Mouse (Mus musculus) erythroblast, adult 5-6 weeks (primary cell): ENCODE results near the gene Tsks. TPM values are rescaled to one million over a fixed set of nuclear protein-coding genes. Genes with fewer than 3 reads are reported as not detected.

ENCODE experiments used
- ATAC-seq: replicated peaks from 2 replicates; pipeline ENCODE4 v1.8.0; 2016; ENCODE audit warnings: moderate number of reproducible peaks, mild to moderate bottlenecking, moderate TSS enrichment, inconsistent platforms; ENCODE audit not compliant: poor library complexity, low FRiP score, severe bottlenecking
- total RNA-seq, 2 experiments: library from RNA; stranded (forward) in 1 of 2; stranded (reverse) in 1 of 2; fragments of 150-400 nt in 1 of 2; fragments of 200-764, 138-1000 nt in 1 of 2; gene quantifications; 2 replicates each; pipeline versions ENCODE4 v1.2.3 to v1.2.4; 2015 to 2017; ENCODE audit warnings: low replicate concordance in 2 of 2

Gene Tsks
- total RNA-seq, 2 experiments from 2014 or later = not detected

DNA sequence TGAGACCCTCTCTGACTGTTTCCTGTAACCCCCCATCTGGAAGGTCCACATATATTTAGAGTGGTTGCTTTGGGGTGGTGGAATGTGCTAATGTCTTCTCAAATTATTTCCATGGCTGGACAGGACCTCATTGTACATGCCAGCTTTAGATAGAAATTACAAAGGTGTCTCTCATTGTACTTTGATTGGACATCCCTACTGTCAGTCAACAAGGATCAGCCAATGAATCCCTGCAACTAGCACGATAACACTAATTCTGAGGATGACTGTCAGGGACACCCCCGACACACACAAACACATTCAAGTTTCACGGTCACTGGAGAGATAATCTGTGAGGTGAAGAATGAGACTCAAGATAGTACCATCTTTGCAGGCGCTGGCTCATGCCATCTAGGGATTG lies 4.3 kb upstream of the Tsks start:
- ATAC-seq = no peak

DNA sequence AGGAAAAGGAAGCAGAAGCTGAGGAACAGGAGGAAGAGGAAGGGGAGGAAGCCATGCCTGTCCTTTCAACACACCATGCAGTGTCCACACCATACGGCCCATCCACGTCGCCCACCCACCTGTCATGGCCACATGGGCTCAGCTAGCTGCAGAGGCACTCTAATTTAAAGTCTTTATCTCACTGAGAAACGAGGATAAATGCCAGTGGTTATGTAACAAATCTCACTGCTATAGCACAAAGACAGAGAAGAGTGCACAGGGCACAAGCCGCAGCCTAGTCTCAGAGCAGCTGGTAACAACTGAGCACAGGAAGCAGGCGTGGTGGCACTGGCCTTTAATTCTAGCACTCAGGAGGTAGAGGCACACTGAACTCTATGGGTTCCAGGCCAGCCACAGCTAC lies 6.9 kb downstream of the Tsks start:
- no peak for ATAC-seq

GRCm38 (mm10) chr7:44951960-44952359 lies 9.0 kb downstream of the Tsks start:
- peak; percentile 85 for ATAC-seq

GRCm38 (mm10) chr7:44952611-44953306 lies 9.8 kb downstream of the Tsks start:
- ATAC-seq = peak; percentile 82

GRCm38 (mm10) chr7:44953561-44953960 lies 10.6 kb downstream of the Tsks start:
- no peak for ATAC-seq

- ATAC-seq = no peak
Observed at GRCm38 (mm10) chr7:44954091-44954885, 11.3 kb downstream of the Tsks start.

- no peak for ATAC-seq
Observed at GRCm38 (mm10) chr7:44955628-44956027, 12.6 kb downstream of the Tsks start.

DNA sequence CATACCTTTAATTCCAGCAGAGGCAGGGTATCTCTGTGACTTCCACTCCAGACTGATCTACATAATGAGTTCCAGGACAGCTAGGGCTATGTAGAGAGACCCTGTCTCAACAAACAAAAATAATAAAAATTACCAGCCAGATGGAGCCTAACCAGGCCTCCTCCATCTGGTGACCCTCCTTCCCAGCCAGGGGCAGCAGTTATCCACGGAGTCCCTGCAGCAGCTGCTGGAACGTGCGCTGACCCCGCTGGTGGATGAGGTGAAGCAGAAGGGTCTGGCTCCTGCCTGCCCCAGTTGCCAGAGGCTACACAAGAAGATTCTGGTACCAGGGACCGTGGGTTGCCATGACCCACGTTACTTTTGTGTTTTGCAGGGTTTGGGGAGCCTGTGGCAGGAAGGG lies 13.3 kb downstream of the Tsks start:
- ATAC-seq = no peak

DNA sequence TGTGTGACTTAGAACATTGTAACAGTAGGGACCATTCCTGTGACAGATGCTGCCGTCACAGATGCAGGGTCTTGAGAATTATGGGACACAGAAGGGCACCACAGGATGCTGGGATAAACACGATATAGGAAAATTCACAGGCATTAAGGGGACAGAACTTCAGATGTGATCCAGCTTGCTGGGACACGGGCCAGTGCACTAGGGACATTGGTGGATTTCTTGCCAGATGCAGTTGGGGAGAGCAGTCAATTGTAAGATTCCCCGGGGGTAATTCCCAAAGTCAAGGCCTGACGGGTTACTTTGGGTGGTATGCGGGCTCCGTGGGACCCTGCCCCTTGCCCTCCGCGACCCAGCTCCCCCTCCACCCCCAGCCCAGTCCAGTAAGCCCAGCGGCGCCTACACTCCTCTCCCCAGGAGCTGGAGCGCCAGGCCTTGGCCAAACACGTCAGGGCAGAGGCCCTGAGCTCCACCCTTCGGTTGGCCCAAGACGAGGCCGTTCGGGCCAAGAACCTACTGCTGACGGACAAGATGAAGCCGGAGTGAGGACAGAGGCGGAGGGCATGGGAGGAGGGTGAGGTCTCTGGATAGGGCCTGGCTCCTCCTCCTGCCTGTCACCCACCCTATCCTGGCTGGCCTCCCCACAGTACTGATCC lies 14.3 kb downstream of the Tsks start:
- no peak for ATAC-seq

GRCm38 (mm10) chr7:44958208-44958607 lies 15.2 kb downstream of the Tsks start:
- no peak; the same call in 1 of the 2 replicates for ATAC-seq

DNA sequence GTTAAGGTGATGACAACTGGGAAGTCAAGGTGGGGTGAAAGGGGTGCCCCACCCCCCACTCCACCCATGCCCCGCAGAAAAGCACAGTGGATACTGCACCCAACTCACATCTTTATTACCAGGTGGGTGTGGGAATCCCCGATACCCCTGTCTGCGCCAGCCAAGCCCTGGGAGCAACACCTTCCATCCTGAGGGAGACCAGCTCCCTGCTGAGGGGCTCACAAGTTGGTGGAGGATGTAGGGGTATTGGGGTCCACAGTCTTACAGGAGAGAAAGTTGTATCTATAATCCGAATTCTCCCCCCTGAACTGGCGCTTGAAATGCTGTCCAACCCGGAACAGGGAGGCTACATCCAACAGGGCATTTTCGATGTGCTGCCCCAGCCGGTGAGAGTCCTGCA lies 16.3 kb downstream of the Tsks start:
- no peak for ATAC-seq

GRCm38 (mm10) chr7:44959874-44960511 lies 17.0 kb downstream of the Tsks start:
- no peak for ATAC-seq

GRCm38 (mm10) chr7:44960512-44960910 lies 17.5 kb downstream of the Tsks start:
- ATAC-seq = no peak

- no peak for ATAC-seq
Observed at GRCm38 (mm10) chr7:44962337-44962736, 19.3 kb downstream of the Tsks start.

DNA sequence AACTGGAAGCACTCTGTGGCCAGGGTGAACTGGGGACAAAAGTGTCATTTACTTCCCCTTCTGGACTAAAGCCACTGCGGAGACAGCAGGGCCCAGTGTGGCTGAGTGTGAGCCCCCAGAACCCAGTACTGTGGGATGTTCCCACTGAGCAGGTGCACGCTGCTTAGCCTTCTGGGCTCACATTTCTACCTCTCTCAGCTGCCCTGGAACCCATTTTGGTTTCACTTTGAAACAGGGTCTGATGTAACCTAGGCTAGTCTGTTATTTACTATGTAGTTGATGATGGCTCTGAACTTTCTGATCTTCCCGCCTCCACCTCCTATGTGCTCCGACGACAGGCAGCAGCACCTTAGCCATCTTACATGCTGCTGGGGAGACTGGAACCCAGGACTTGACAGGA lies 19.8 kb downstream of the Tsks start:
- no peak for ATAC-seq

DNA sequence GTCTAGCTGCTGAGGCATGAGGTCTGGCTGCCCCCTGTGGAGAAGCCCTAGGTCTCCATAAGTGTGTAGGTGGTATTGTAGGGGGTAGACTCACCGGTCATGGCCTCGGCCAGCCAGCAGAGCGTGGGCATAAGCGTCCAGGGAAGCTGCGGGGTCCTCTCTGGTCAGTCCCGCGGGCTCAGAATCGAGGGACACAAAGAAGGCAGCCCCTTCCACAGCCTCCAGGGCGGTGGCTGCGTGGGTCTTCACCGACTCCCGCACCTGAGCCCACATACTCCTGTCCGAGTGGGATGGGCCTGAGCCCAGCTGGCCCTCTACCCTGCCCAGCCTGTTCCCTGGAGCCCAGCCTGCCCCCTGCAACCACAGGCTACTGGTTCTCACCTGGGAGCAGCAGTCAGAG lies 22.0 kb downstream of the Tsks start:
- no peak for ATAC-seq

DNA sequence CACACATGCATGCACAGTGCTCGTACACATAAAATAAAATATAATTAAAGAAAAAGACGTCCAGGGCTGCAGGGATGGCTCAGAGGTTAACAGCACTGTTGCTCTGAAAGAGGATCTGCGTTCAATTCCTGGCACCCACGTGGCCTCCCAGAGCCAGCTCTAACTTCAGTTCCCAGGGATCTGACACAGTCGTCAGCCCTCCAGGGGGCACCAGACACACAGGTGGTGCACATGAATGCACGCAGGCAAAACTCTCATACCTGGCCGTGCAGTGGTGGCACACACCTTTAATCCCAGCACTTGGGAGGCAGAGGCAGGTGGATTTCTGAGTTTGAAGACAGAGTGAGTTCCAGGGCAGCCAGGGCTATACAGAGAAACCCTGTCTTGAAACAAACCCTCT lies 23.0 kb downstream of the Tsks start:
- no peak for ATAC-seq

DNA sequence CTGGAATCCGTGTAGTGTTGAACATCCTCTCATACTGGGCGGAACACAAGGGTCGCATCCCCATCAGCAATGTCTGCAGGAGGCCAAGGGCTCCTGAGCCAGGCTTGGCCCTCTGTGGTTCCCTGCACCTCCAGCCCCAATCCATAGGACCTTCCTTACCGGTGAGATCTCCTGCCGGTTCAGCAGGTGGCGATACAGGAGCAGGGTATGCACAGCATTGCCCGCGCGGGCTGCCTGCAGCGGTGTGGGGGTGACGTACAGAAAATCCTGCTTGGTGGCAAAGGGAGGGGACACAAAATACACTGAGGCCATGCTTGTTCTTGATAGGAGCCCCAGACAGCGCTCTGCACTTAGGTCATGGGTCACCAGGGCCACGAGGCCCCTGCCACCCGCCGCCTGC lies 23.6 kb downstream of the Tsks start:
- no peak for ATAC-seq

DNA sequence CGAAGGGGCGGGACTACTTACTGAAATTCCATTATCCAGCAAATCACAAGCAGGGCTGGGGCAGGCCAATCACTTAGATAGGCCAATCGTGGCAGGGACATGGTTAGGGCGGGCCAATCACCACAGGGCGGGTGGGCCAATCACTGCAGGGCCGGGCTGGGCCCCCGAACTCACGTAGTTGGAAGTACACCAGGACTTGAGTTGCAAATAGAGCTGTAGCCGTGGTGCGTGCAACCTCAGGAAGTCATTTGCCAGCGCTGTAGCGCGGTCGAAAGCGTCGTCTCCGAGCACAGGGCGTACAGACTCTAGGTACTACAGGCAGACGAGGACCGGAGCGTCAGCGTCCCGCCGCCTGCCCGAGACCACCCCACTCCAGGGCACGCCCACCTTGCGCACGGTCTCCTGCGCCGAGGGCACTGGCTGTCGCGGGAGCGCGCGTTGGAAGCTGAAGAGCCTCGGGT lies 27.3 kb downstream of the Tsks start:
- no peak for ATAC-seq

DNA sequence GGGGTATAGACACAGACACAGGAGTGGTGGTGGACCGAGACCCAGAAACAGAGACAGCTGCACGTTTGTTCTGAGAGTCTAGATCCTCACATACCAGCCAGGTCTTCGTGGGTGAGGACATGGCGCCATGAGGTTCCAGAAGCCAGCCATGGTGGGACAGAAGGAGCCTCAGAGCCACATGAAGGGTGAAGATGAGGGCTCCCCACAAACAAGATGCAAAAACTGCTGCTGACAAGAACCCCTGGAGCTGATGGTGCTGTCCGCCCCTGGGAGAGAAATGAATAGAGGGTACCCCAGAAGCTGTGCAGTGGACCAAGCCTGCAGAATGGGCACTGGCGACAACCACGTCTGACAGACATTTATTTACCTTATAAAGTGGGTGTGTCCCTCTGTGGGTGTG lies 28.1 kb downstream of the Tsks start:
- no peak for ATAC-seq
